Mouse (Mus musculus): ENCODE data around the gene Scnm1. TPM values are rescaled to one million over a fixed set of nuclear protein-coding genes. Genes with fewer than 3 reads are reported as not detected.
"Not testable (repeated sequence)": the region's sequence is repeated elsewhere in the genome, so short reads cannot be mapped to it uniquely, and the experiment has no call there.

The Scnm1 gene
- polyA plus RNA-seq, 1 experiment = 51.5 TPM

DNA sequence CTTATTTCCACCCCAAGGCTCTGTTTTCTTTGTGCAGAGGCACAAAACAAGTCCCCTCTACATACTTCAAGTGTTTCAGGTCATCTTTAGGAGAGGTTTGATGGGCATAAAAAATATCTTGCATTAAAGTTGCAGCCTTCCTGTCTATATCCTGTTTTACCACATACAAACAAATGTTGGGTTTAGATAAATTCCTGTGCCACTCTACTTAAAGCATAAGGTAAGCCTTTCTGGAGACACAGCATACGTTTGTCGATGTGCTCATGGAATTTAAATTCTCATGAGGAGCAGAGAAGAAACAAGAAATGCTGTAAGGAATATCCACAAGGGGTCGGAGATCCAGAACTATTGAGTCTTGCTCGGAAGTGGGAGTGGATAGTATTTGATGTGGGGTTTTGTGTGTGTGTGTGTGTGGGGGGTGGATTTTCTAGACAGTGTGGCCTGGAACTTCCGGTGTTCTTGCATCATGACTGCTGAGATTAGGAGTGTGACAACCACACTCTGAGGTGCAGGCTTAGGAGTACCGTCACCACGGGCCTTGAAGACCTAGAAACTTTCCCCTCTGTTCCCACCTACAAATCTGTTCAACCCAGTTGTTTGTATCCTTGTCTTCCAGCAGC lies 1.7 kb upstream of the Scnm1 start:
- Histone ChIP-seq H3K4me3 (ENCODE audit: insufficient read depth, low read length) (no peak overlapping the region), H3K27ac (ENCODE audit: insufficient read depth, low read length) (no peak overlapping the region), H3K4me1 (ENCODE audit: control insufficient read depth, insufficient read depth, low read length) (peaks cover 2% of the 10 kb centered on the region; the same call in 1 of the 2 replicates)
- TF ChIP-seq CTCF (IDR thresholded peaks at IDR 0.05; ENCODE audit: borderline replicate concordance, insufficient read depth, low read length) (no peak), POLR2A (IDR thresholded peaks at IDR 0.05; ENCODE audit: low read depth, low read length) (no peak)

DNA sequence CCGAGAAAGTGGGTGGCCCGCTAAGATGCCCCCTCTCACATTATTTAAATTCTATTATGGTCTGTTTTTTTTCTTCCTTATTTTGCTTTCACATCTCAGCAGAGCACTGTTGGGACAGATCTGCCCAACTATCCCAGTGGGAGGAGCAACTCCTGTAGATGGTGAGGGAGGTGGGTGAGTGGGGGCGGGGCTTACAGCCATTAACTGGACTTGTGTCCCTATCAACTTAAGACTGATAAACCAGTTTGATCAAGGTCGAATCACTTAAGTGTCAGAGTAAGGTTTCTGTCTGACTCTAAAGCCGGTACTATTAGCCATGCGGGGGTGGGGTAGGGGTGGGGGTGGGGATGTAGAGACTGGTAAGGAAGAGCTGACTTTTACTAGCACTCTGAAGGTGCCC lies 1.2 kb upstream of the Scnm1 start:
- Histone ChIP-seq H3K4me3 (ENCODE audit: insufficient read depth, low read length) (peak overlapping the region; percentile 36), H3K4me1 (ENCODE audit: control insufficient read depth, insufficient read depth, low read length) (peaks cover 2% of the 10 kb centered on the region; the same call in 1 of the 2 replicates), H3K27ac (ENCODE audit: insufficient read depth, low read length) (no peak overlapping the region)
- TF ChIP-seq POLR2A (IDR thresholded peaks at IDR 0.05; ENCODE audit: low read depth, low read length) (peak; percentile 69), CTCF (IDR thresholded peaks at IDR 0.05; ENCODE audit: borderline replicate concordance, insufficient read depth, low read length) (no peak)

DNA sequence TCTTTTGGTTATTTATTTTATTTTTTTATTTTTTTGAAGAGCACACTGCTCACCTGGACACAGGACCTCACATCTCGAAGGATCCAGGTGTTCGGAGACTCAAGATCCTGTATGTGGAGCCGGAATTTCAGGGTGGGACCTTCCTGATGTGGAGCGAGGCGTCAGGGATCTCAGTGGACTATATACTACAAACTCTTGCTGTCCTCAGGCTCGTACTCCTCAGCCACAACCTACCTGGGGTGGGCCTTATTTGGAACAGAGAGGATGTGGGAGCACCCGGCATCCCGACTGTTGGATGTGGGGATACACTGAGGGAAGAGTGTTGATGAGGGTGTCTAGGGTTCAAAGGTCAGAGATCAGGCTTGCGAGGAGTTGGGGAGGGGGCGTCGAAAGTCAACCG lies 322 bp upstream of the Scnm1 start:
- H3K4me3 ChIP-seq (ENCODE audit: insufficient read depth, low read length); H3K27ac ChIP-seq (ENCODE audit: insufficient read depth, low read length); H3K4me1 ChIP-seq (ENCODE audit: control insufficient read depth, insufficient read depth, low read length): not testable (repeated sequence)

DNA sequence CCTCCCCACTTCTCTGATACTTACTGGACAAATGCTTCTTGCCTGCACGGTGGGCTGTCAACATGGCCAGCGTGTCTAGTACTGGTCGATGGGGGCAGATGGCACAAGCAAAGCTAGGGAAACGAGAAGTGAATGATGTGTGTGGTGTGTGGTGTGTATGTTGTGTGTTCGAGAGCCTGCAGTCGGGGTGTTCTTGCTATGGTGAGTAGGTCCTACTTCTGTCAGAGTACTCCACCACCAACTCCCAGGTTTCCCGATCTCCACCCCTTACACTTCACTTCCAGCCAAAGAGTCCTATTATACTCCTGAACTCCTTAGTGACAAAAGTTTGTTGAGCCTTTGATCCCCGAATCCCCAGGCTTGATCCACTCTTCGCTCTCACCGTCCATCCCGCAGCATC lies 635 bp downstream of the Scnm1 start:
- TF ChIP-seq POLR2A (IDR thresholded peaks at IDR 0.05; ENCODE audit: low read depth, low read length) = no peak
- TF ChIP-seq CTCF (IDR thresholded peaks at IDR 0.05; ENCODE audit: borderline replicate concordance, insufficient read depth, low read length) = no peak
- no peak overlapping the region for H3K27ac ChIP-seq (ENCODE audit: insufficient read depth, low read length)

DNA sequence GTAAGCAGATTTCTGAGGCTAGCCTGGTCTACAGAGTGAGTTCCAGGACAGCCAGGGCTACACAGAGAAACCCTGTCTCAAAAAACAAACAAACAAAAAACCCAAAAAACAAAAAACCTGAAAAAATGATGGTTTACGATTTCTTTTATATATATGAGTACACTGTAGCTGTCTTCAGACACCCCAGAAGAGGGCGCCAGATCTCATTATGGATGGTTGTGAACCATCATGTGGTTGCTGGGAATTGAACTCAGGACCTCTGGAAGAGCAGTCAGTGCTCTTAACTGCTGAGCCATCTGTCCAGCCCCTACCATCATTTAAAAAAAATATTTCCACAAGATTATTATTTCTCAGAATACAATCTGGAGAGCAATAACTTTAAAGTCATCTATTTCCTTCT lies 1.4 kb downstream of the Scnm1 start:
- H3K4me3 ChIP-seq (ENCODE audit: insufficient read depth, low read length); H3K27ac ChIP-seq (ENCODE audit: insufficient read depth, low read length); H3K4me1 ChIP-seq (ENCODE audit: control insufficient read depth, insufficient read depth, low read length): not testable (repeated sequence)

More for the DNA sequence above, 635 bp downstream of the Scnm1 start:
- peak overlapping the region; percentile 92 for H3K4me3 ChIP-seq (ENCODE audit: insufficient read depth, low read length)
- H3K4me1 ChIP-seq (ENCODE audit: control insufficient read depth, insufficient read depth, low read length) = peaks cover 2% of the 10 kb centered on the region; the same call in 1 of the 2 replicates

DNA sequence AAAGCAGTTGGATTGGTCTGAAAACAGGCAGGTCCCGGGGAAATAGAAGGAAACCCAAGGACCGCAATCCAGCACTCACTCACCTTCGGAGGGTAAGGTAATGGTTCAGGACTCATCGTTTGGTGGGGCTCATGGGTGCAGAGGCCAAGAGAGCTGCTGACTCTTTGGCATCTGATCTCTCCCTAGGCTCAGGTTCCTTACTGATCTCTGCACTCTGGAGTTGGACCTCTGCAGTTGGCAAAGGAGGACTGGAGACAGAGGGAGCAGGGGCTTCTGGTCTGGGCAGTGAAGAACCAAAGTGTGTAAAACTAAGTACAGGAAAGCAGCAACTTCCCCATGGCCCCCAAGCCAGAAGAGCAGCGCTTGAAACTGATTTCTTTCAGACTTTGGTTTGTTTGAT lies 3.7 kb downstream of the Scnm1 start:
- Histone ChIP-seq H3K27ac (ENCODE audit: insufficient read depth, low read length) (no peak overlapping the region), H3K4me1 (ENCODE audit: control insufficient read depth, insufficient read depth, low read length) (peaks cover 2% of the 10 kb centered on the region; the same call in 1 of the 2 replicates), H3K4me3 (ENCODE audit: insufficient read depth, low read length) (no peak overlapping the region)
- TF ChIP-seq CTCF (IDR thresholded peaks at IDR 0.05; ENCODE audit: borderline replicate concordance, insufficient read depth, low read length) = no peak
- no peak for TF ChIP-seq POLR2A (IDR thresholded peaks at IDR 0.05; ENCODE audit: low read depth, low read length)

DNA sequence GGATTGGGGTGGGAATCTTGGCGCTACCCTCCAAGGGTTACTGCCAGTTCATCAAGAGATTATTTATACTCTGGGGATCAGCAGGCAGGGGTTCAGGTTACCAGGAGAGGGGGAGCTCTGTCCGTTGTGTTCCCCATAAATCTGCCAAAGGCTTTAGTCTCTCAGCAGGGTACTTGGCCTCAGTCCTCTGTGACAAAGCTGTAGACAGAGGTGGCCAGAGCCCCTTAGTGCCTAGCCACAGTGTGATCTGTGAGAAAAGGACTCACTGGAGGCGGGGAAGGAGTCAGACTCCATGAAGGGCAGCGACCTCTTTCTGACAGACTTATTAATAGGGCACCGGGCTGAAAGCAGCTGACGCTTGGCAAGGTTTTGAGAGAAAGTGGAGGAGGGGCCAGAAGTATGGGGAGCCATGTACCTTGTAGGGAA lies 4.6 kb downstream of the Scnm1 start:
- no peak overlapping the region for H3K4me3 ChIP-seq (ENCODE audit: insufficient read depth, low read length)
- peaks cover 2% of the 10 kb centered on the region; the same call in 1 of the 2 replicates for H3K4me1 ChIP-seq (ENCODE audit: control insufficient read depth, insufficient read depth, low read length)
- no peak for TF ChIP-seq CTCF (IDR thresholded peaks at IDR 0.05; ENCODE audit: borderline replicate concordance, insufficient read depth, low read length)
- TF ChIP-seq POLR2A (IDR thresholded peaks at IDR 0.05; ENCODE audit: low read depth, low read length) = no peak
- no peak overlapping the region for H3K27ac ChIP-seq (ENCODE audit: insufficient read depth, low read length)

DNA sequence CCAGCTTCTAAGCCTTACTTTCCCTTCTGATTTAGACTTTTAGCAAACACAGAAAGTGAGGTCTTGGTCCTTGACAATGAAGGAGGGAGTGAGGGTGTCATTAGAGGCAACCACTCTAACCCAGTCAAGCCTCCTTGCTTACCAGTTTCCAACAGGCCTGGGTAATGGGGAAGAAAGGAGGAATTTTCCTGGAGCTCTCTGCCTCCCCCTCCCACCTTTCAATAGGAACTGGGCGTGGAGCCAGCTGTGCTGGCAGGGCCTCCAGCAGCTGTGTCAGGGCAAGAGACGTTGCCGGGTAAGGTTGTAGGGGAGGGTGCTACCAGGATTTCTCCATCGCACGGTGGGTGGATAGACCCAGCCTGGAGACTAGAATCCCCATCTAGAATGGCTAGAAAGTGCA lies 8.8 kb downstream of the Scnm1 start:
- Histone ChIP-seq H3K27ac (ENCODE audit: insufficient read depth, low read length) (no peak overlapping the region), H3K4me3 (ENCODE audit: insufficient read depth, low read length) (no peak overlapping the region), H3K4me1 (ENCODE audit: control insufficient read depth, insufficient read depth, low read length) (no peaks in the 10 kb centered on the region)
- TF ChIP-seq CTCF (IDR thresholded peaks at IDR 0.05; ENCODE audit: borderline replicate concordance, insufficient read depth, low read length) = no peak
- TF ChIP-seq POLR2A (IDR thresholded peaks at IDR 0.05; ENCODE audit: low read depth, low read length) = no peak

DNA sequence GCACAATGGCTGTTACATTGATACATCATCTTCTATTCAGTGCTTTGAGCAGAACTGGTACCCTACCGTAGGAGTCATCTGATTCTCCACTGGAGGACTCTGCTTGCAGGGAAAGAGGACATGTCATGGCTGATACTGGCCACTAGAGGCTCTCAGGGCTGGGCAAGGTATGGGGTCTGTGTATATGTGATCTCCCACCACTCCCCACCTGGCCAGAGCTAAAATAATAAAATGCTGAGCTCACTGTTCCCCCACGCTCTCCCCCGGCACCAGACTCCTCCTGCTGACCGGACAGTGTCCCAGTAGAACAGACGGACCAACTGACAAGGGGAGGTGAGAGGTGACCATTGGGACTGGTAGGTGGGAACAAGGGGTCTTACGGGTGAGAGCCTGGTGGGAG lies 9.6 kb downstream of the Scnm1 start, which contains the start of gene Tmod4:
Gene Tmod4, plus strand, starts transcription at position 231 of the 400 bp plus-strand sequence.
- TF ChIP-seq POLR2A (IDR thresholded peaks at IDR 0.05; ENCODE audit: low read depth, low read length) = no peak
- no peak for TF ChIP-seq CTCF (IDR thresholded peaks at IDR 0.05; ENCODE audit: borderline replicate concordance, insufficient read depth, low read length)
- no peaks in the 10 kb centered on the region for H3K4me1 ChIP-seq (ENCODE audit: control insufficient read depth, insufficient read depth, low read length)
- H3K4me3 ChIP-seq (ENCODE audit: insufficient read depth, low read length) = no peak within 1 kb of the TSS
- no peak within 1 kb of the TSS for H3K27ac ChIP-seq (ENCODE audit: insufficient read depth, low read length)

DNA sequence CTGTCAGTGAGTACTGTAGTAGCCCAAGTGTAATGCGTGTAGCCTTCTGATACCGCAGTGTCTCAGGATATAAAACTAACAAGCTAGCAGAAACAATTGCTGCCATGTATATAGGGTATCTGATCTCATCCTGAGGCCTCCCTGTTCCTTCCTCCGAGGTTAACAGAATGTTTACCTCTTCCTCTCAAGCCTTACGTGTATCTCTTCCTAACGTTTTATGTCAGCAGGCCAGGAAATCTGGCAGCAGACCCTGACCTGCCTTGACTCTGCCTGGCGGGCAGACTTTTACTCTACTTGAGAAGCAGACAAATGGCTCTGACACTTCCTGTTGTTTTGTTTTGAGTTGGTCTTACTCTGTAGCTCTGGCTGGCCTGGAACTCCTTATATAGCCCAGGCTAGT lies 12.2 kb downstream of the Scnm1 start:
- H3K4me3 ChIP-seq (ENCODE audit: insufficient read depth, low read length) = no peak overlapping the region
- H3K4me1 ChIP-seq (ENCODE audit: control insufficient read depth, insufficient read depth, low read length) = peaks cover 7% of the 10 kb centered on the region
- TF ChIP-seq CTCF (IDR thresholded peaks at IDR 0.05; ENCODE audit: borderline replicate concordance, insufficient read depth, low read length) (no peak), POLR2A (IDR thresholded peaks at IDR 0.05; ENCODE audit: low read depth, low read length) (no peak)
- no peak overlapping the region for H3K27ac ChIP-seq (ENCODE audit: insufficient read depth, low read length)

DNA sequence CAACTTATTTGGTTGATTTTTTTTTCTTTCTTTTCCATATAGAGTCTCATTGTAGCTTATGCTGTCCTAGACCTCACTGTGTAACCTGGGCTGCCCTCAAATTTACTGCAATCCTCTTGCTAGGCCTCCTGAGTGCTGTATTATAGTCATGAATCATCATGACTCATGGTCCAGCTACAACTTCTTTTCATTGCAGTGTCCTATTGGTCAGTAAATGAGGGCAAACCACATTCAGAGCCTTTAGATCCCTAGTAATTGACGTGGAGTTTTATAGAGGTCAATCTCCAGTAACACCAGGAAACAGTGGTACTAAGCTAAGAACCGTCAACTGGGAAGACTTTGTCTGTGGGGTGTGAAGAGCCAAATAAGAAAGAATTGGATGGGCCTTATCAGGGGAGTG lies 16.1 kb downstream of the Scnm1 start:
- H3K4me3 ChIP-seq (ENCODE audit: insufficient read depth, low read length) = no peak overlapping the region

More for the DNA sequence above, 16.1 kb downstream of the Scnm1 start:
- Histone ChIP-seq H3K27ac (ENCODE audit: insufficient read depth, low read length) (0 out of 2 replicates have a peak overlapping the region, but pooled peaks have one; percentile 1), H3K4me1 (ENCODE audit: control insufficient read depth, insufficient read depth, low read length) (peaks cover 7% of the 10 kb centered on the region)
- no peak for TF ChIP-seq POLR2A (IDR thresholded peaks at IDR 0.05; ENCODE audit: low read depth, low read length)
- TF ChIP-seq CTCF (IDR thresholded peaks at IDR 0.05; ENCODE audit: borderline replicate concordance, insufficient read depth, low read length) = no peak
